Mouse (Mus musculus) gastrocnemius, adult 2 months (tissue): Measurements from ENCODE around the gene Gm13288. TPM values are rescaled to one million over a fixed set of nuclear protein-coding genes. Genes with fewer than 3 reads are reported as not detected.
A peak's percentile ranks its signal among the peaks of the same experiment; 100 is the strongest.
"Not testable (repeated sequence)": the region's sequence is repeated elsewhere in the genome, so short reads cannot be mapped to it uniquely, and the experiment has no call there.

ENCODE experiments used
- DNase-seq: peaks from one replicate; pipeline ENCODE4 v3.0.0; 2022
- H3K27ac ChIP-seq: fragments of 200-600 bp; 2 replicates; pipeline ENCODE4 v1.8.1; 2022; ENCODE audit warnings: mild to moderate bottlenecking
- H3K4me3 ChIP-seq: fragments of 200-600 bp; 2 replicates; pipeline ENCODE4 v1.8.1; 2022; ENCODE audit warnings: mild to moderate bottlenecking, moderate library complexity
- CTCF ChIP-seq: fragments of 200-600 bp; IDR thresholded peaks from 2 replicates; pipeline ENCODE4 v1.8.1; 2022; ENCODE audit warnings: antibody characterized with exemption, mild to moderate bottlenecking, moderate library complexity
- intact Hi-C: fragments of 180-260 bp; cut with DNase I; formaldehyde crosslinking; loops from one replicate; pipeline ENCODE4 v1.15.1; 2025
- total RNA-seq, 2 experiments: library from RNA; stranded (reverse); gene quantifications; 2 replicates each; pipeline ENCODE4 v1.2.3; 2021

Gm13288 gene
- total RNA-seq, 2 experiments from 2014 or later = not detected

DNA sequence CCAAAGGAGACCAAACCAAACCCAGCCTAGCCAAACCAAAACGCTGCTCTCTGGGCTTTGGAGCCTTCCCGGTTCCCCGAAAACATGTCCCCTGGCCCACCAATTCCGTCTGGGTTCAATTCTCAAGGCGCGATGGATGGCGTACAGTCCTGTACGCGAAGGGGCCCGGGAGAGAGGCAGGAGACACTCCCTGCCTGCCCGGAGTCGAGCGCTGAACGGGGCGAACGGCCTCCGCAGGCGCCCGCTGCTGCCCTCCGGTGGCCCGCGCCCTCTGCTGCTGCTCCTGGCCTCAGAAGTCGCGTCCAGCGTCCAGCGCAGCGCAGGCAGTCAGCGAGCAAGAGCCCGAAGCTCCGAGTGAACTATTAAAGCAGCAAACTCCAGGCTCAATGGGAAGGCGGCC is 23.0 kb upstream of the Gm13288 start:
- Histone ChIP-seq H3K4me3 (peak overlapping the region; percentile 57), H3K27ac (peak overlapping the region; percentile 61; the same call in 1 of the 2 replicates)
- peak; percentile 13; the same call in 1 of the 2 replicates for TF ChIP-seq CTCF
- DNase-seq = peak; percentile 28
- intact Hi-C loops = not testable (repeated sequence)

DNA sequence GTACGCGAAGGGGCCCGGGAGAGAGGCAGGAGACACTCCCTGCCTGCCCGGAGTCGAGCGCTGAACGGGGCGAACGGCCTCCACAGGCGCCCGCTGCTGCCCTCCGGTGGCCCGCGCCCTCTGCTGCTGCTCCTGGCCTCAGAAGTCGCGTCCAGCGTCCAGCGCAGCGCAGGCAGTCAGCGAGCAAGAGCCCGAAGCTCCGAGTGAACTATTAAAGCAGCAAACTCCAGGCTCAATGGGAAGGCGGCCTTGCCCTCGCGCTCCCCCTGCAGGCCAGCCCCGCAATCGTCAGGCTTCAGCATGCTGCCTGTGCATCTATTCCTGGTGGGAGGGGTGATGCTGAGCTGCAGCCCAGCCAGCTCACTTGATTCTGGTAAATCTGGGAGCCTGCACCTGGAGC is 19.9 kb upstream of the Gm13288 start, which contains the start of gene Gm13276:
Gene Gm13276, plus strand, starts transcription at position 301 of the 400 bp plus-strand sequence.
- H3K4me3 ChIP-seq, intact Hi-C loops, DNase-seq, H3K27ac ChIP-seq: not testable (repeated sequence)

- H3K27ac ChIP-seq, H3K4me3 ChIP-seq, intact Hi-C loops: not testable (repeated sequence)
- peak; percentile 51 for TF ChIP-seq CTCF
- DNase-seq = peak; percentile 72
Observed at GRCm38 (mm10) chr4:88788402-88788801, 16.9 kb upstream of the Gm13288 start, which contains the start of gene Gm13277. TSS of gene Gm13277 (plus strand) at chr4:88788632.

DNA sequence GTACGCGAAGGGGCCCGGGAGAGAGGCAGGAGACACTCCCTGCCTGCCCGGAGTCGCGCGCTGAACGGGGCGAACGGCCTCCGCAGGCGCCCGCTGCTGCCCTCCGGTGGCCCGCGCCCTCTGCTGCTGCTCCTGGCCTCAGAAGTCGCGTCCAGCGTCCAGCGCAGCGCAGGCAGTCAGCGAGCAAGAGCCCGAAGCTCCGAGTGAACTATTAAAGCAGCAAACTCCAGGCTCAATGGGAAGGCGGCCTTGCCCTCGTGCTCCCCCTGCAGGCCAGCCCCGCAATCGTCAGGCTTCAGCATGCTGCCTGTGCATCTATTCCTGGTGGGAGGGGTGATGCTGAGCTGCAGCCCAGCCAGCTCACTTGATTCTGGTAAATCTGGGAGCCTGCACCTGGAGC is 14.1 kb upstream of the Gm13288 start, which contains the start of gene Gm13278:
Gene Gm13278, plus strand, starts transcription at position 301 of the 400 bp plus-strand sequence.
- H3K27ac ChIP-seq, H3K4me3 ChIP-seq, DNase-seq, intact Hi-C loops: not testable (repeated sequence)

- H3K4me3 ChIP-seq = peak within 1 kb of the TSS; percentile 31
- H3K27ac ChIP-seq = peak within 1 kb of the TSS; percentile 57
- intact Hi-C loops = not testable (repeated sequence)
Observed at GRCm38 (mm10) chr4:88793936-88794675, 11.2 kb upstream of the Gm13288 start, which contains the start of gene Gm13275. TSS of gene Gm13275 (plus strand) at chr4:88794487.

GRCm38 (mm10) chr4:88797097-88797496 is 8.2 kb upstream of the Gm13288 start, which contains the start of gene Gm13279:
TSS of gene Gm13279 (plus strand) at chr4:88797397.
- H3K27ac ChIP-seq, H3K4me3 ChIP-seq, intact Hi-C loops, DNase-seq: not testable (repeated sequence)

More at GRCm38 (mm10) chr4:88793936-88794675, 11.2 kb upstream of the Gm13288 start, which contains the start of gene Gm13275:
- peak; percentile 51 for DNase-seq
- peak; percentile 36 for TF ChIP-seq CTCF

GRCm38 (mm10) chr4:88799365-88799764 is 6.0 kb upstream of the Gm13288 start, which contains the start of gene Gm13285:
TSS of gene Gm13285 (plus strand) at chr4:88799665.
- H3K4me3 ChIP-seq, DNase-seq, intact Hi-C loops, H3K27ac ChIP-seq: not testable (repeated sequence)

DNA sequence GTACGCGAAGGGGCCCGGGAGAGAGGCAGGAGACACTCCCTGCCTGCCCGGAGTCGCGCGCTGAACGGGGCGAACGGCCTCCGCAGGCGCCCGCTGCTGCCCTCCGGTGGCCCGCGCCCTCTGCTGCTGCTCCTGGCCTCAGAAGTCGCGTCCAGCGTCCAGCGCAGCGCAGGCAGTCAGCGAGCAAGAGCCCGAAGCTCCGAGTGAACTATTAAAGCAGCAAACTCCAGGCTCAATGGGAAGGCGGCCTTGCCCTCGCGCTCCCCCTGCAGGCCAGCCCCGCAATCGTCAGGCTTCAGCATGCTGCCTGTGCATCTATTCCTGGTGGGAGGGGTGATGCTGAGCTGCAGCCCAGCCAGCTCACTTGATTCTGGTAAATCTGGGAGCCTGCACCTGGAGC is 2.4 kb upstream of the Gm13288 start, which contains the start of gene Gm13287:
Gene Gm13287, plus strand, starts transcription at position 301 of the 400 bp plus-strand sequence.
- H3K27ac ChIP-seq, H3K4me3 ChIP-seq, intact Hi-C loops, DNase-seq: not testable (repeated sequence)

DNA sequence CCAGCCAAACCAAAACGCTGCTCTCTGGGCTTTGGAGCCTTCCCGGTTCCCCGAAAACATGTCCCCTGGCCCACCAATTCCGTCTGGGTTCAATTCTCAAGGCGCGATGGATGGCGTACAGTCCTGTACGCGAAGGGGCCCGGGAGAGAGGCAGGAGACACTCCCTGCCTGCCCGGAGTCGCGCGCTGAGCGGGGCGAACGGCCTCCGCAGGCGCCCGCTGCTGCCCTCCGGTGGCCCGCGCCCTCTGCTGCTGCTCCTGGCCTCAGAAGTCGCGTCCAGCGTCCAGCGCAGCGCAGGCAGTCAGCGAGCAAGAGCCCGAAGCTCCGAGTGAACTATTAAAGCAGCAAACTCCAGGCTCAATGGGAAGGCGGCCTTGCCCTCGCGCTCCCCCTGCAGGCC is 430 bp downstream of the Gm13288 start:
- DNase-seq = peak; percentile 60
- intact Hi-C loops, H3K27ac ChIP-seq: not testable (repeated sequence)
- TF ChIP-seq CTCF = peak; percentile 30
- H3K4me3 ChIP-seq = 0 out of 2 replicates have a peak overlapping the region, but pooled peaks have one; percentile 46

GRCm38 (mm10) chr4:88815928-88816327 is 10.6 kb downstream of the Gm13288 start, which contains the start of gene Ifna7:
TSS of gene Ifna7 (plus strand) at chr4:88816228.
- TF ChIP-seq CTCF = no peak
- Histone ChIP-seq H3K4me3 (no peak within 1 kb of the TSS), H3K27ac (no peak within 1 kb of the TSS)
- intact Hi-C loops = no loop called here
- DNase-seq = no peak

DNA sequence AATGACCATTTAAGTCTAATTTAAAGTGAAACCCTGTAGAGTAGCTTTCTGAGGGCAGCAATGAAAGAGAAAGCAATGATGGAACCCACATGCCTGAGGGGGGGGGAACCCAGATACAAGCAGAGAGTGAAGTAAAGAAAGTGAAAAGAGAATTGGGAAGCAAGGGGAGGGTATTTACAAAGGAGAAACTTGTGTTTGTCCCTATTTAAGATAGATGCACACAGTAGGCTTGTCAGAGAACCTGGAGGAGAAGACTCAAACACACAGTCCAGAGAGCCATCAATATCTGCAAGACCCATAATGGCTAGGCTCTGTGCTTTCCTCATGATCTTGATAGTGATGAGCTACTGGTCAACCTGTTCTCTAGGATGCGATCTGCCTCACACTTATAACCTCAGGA is 14.3 kb downstream of the Gm13288 start, which contains the start of gene Ifna11:
Gene Ifna11, plus strand, starts transcription at position 301 of the 400 bp plus-strand sequence.
- intact Hi-C loops = no loop called here
- TF ChIP-seq CTCF = no peak
- no peak for DNase-seq

GRCm38 (mm10) chr4:88822995-88823394 is 17.7 kb downstream of the Gm13288 start:
- peak; percentile 49 for TF ChIP-seq CTCF
- Histone ChIP-seq H3K27ac (no peak overlapping the region), H3K4me3 (no peak overlapping the region)
- no peak for DNase-seq
- intact Hi-C loops = no loop called here

More for the DNA sequence above, 14.3 kb downstream of the Gm13288 start, which contains the start of gene Ifna11:
- no peak within 1 kb of the TSS for H3K4me3 ChIP-seq
- no peak within 1 kb of the TSS for H3K27ac ChIP-seq

DNA sequence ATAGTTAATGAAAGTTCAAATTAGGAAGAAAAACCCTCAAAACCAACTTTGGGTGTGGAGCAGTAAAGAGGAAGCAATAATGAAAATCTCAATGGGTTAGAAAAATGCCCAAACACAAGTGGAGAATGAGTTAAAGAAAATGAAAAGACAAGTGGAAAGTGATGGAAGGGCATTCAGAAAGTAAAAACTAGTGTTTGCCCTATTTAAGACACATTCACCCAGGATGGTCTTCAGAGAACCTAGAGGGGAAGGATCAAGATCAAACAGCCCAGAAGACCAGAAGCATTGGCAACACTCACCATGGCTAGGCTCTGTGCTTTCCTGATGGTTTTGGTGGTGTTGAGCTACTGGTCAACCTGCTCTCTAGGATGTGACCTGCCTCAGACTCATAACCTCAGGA is 21.8 kb downstream of the Gm13288 start, which contains the start of gene Ifna6:
Gene Ifna6, plus strand, starts transcription at position 301 of the 400 bp plus-strand sequence.
- intact Hi-C loops = loop anchor here (5.0 kb wide), 1 partner anchor 255 kb away; the partner anchor contains the start of gene Ifna14
- not testable (repeated sequence) for H3K27ac ChIP-seq, H3K4me3 ChIP-seq, DNase-seq
